Mouse (Mus musculus) lung, postnatal 14 days (tissue): ENCODE data around the gene Aamdc.

Source experiments
- DNase-seq: peaks from one replicate; pipeline ENCODE4 v3.0.0; 2021

Gene Aamdc

GRCm38 (mm10) chr7:97500555-97501209 lies 78.6 kb downstream of the Aamdc start:
- no peak for DNase-seq
